Mouse (Mus musculus) right cerebral cortex, adult 18-20 months (tissue): ENCODE data around the gene Pcdh15.

Experiments
- DNase-seq: peaks from one replicate; pipeline ENCODE4 v3.0.0; 2022; ENCODE audit warnings: mixed read lengths

The Pcdh15 gene

GRCm38 (mm10) chr10:74607683-74608082 is 1508.5 kb downstream of the Pcdh15 start:
- DNase-seq, result no peak

DNA sequence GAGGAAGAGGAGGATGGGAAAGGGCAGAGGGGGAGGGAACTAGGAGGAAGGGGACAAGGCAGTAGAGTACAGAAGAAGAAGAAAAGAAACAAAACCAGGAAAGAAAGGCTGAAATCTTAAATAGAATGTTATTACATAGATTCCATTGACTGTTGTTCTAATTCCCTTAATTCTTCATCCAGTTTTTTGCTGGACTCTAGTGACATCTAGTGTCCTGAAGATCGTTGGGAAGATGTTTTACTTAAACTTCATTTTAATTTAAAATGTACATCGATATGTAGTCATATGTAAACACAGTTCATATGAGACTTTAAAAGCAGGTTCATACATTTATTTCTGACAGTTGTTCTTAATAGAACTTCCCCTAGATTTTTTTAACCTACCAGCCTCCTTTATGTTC is 1522.7 kb downstream of the Pcdh15 start:
- DNase-seq, result no peak

- no peak for DNase-seq
Observed at GRCm38 (mm10) chr10:74625715-74626114, 1526.6 kb downstream of the Pcdh15 start.

DNA sequence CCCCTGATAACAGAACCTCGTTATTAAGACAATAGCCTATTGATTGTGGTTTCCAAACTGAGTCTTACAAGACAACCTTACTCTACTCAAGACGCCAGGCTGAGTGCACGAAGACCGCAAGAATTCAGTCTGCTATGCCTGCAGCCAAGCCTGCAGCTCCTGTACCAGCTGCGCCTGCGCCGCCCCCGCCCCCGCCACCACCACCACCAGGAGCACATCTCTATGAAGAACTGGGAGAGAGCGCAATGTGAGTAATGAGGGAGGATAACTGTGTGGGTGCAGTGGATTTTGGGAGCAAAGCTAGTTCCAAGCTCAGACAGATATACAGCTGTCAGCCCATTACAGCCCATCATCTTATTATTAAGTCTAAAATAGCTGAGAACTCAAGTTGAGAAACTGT is 1527.5 kb downstream of the Pcdh15 start:
- DNase-seq, result peak; percentile 40

DNA sequence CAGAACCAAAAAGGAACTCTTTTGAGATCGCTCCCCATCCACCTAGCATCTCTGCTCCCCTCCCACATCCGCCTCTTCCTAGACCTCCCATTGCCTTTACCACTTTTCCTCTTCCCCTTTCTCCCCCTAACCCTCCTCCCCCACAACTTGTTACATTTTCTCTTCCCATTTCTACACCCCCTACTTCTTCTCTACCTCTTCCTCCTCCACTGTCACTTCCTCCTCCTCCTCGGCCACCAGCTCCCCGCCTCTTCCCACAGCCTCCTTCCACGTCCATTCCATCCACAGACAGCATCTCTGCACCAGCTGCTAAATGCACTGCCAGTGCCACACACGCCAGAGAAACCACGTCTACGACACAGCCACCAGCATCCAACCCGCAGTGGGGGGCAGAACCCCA is 1532.2 kb downstream of the Pcdh15 start:
- DNase-seq, result no peak

GRCm38 (mm10) chr10:74637040-74637439 is 1537.9 kb downstream of the Pcdh15 start:
- no peak for DNase-seq

GRCm38 (mm10) chr10:74642125-74642524 is 1543.0 kb downstream of the Pcdh15 start:
- no peak for DNase-seq

GRCm38 (mm10) chr10:74663171-74663570 is 1564.0 kb downstream of the Pcdh15 start:
- DNase-seq, result no peak

DNA sequence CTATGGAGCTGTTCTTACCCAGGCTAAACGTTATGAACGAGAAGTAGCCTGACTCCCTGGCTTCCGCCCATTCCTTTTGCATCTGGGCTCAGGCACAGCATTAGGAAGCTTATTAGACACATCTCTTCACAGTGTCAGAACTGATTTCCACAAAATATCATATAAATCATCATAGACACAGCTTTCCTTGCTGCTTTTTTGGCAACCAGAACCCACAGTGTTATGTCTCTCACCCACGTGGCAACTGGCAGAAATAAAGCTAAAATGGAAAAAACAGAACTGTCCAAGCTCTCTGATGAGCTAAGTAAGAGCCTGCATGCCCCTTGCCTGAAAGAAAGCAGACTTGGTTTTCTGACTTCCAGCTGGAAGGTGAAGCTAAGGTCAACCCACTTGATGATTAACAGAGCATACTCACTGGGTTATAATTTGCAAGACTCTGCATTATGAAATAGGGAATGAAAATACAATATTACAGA is 1580.9 kb downstream of the Pcdh15 start:
- peak; percentile 8 for DNase-seq

- DNase-seq, result no peak
Observed at GRCm38 (mm10) chr10:74680559-74680958, 1581.4 kb downstream of the Pcdh15 start.
